Comparison of ENCODE assay signal across 9 mouse cellular contexts in genomic region chr17:67133026-67133425, GRCm38 (mm10).
DNase-seq lines count a peak whose midpoint lies in the region; ATAC-seq and TF ChIP-seq lines count a peak whose summit lies in the region.
"Had no signal": no experiment of that assay in that cellular context is flagged by ENCODE, and none has a peak within 500 bp of the region (broad histone marks: within the 10 kb centered on the region; RNA-seq: fewer than 3 reads in every experiment).

No protein-coding gene starts in this region.

- H3K9me3 ChIP-seq in heart, embryonic 11.5 days (replicated peaks; ENCODE audit: control insufficient read depth, low read length) = no peaks in the 10 kb centered on the region
- H3K9me3 ChIP-seq in midbrain, embryonic 14.5 days (ENCODE audit: control insufficient read depth, low read length) = no peaks in the 10 kb centered on the region
- H3K9me3 ChIP-seq in midbrain, embryonic 15.5 days = no peaks in the 10 kb centered on the region

- TF ChIP-seq CTCF in kidney, adult 2 months (conservative IDR thresholded peaks at IDR 0.05; ENCODE audit: insufficient read depth, insufficient read length, low read depth, low read length) = no peak

- TF ChIP-seq POLR2A in kidney, adult 2 months (IDR thresholded peaks at IDR 0.05; ENCODE audit: low read depth, low read length) = no peak

- WGBS in heart, embryonic 11.5 days (ENCODE audit: insufficient replicate concordance) = 82% methylated on average over 4 of the region's 4 CpGs
- WGBS in kidney, adult 2 months = 94% methylated on average over 4 of the region's 4 CpGs
- 96% methylated on average over 4 of the region's 4 CpGs for WGBS in midbrain, embryonic 14.5 days
- 98% methylated on average over 4 of the region's 4 CpGs for WGBS in midbrain, embryonic 15.5 days

- no peak for ATAC-seq in heart, embryonic 11.5 days (replicated peaks; ENCODE audit: insufficient number of reproducible peaks, low FRiP score, low TSS enrichment)
- no peak for ATAC-seq in midbrain, embryonic 14.5 days (ENCODE audit: low FRiP score, low TSS enrichment)
- no peak for ATAC-seq in midbrain, embryonic 15.5 days (replicated peaks)
- no peak for ATAC-seq in inflammation-experienced regulatory T-cells, adult 6 months

- DNase-seq in heart, adult 9 months (ENCODE audit: low spot score in 2 of 2) = no peak
- DNase-seq in kidney, adult 2 months = no peak
- no peak for DNase-seq in kidney, adult 9 months
- DNase-seq in midbrain, embryonic 14.5 days = no peak
- DNase-seq in frontal cortex, adult 2 months (ENCODE audit: extremely low spot score in 1 of 2, low spot score in 1 of 2) = no peak

- H3K27ac ChIP-seq in heart, embryonic 11.5 days (ENCODE audit: low read depth, low read length) = peak overlapping the region; percentile 82; the same call in 1 of the 2 replicates
- peak overlapping the region; percentile 52; the same call in 1 of the 2 replicates for H3K27ac ChIP-seq in kidney, adult 2 months (ENCODE audit: insufficient read depth, low read depth, low read length)
- H3K27ac ChIP-seq in midbrain, embryonic 14.5 days (replicated peaks; ENCODE audit: low read depth, low read length) = peak overlapping the region; percentile 43; the same call in 1 of the 2 replicates
- H3K27ac ChIP-seq in midbrain, embryonic 15.5 days = no peak overlapping the region

- no peak overlapping the region; the same call in none of the 2 replicates for H3K4me2 ChIP-seq in heart, embryonic 11.5 days
- H3K4me2 ChIP-seq in midbrain, embryonic 14.5 days (ENCODE audit: low read length) = no peak overlapping the region
- H3K4me2 ChIP-seq in midbrain, embryonic 15.5 days = no peak overlapping the region

- no peaks in the 10 kb centered on the region for H3K27me3 ChIP-seq in heart, embryonic 11.5 days (ENCODE audit: control insufficient read depth, insufficient read depth, low read length)
- H3K27me3 ChIP-seq in kidney, adult 2 months (replicated peaks; ENCODE audit: control insufficient read depth, insufficient read depth, low read length) = no peaks in the 10 kb centered on the region
- H3K27me3 ChIP-seq in midbrain, embryonic 14.5 days (ENCODE audit: control insufficient read depth, insufficient read depth, low read length) = no peaks in the 10 kb centered on the region
- H3K27me3 ChIP-seq in midbrain, embryonic 15.5 days (replicated peaks) = no peaks in the 10 kb centered on the region

- H3K9ac ChIP-seq in heart, embryonic 11.5 days (ENCODE audit: low read depth, low read length) = no peak overlapping the region
- no peak overlapping the region for H3K9ac ChIP-seq in midbrain, embryonic 14.5 days (replicated peaks; ENCODE audit: low read length)
- no peak overlapping the region for H3K9ac ChIP-seq in midbrain, embryonic 15.5 days

- no peaks in the 10 kb centered on the region for H3K36me3 ChIP-seq in heart, embryonic 11.5 days (ENCODE audit: control insufficient read depth, insufficient read depth, low read length)
- H3K36me3 ChIP-seq in kidney, adult 2 months (ENCODE audit: control insufficient read depth, insufficient read depth, low read length) = no peaks in the 10 kb centered on the region
- H3K36me3 ChIP-seq in midbrain, embryonic 14.5 days (ENCODE audit: control insufficient read depth, insufficient read depth, low read length) = no peaks in the 10 kb centered on the region
- H3K36me3 ChIP-seq in midbrain, embryonic 15.5 days (replicated peaks) = no peaks in the 10 kb centered on the region
- H3K36me3 ChIP-seq: G1E had no signal

- H3K4me3 ChIP-seq in heart, embryonic 11.5 days (ENCODE audit: low read depth, low read length) = no peak overlapping the region
- H3K4me3 ChIP-seq in kidney, adult 2 months (ENCODE audit: insufficient read depth, low read depth, low read length) = no peak overlapping the region
- H3K4me3 ChIP-seq in midbrain, embryonic 14.5 days (replicated peaks; ENCODE audit: low read depth, low read length) = no peak overlapping the region
- H3K4me3 ChIP-seq in midbrain, embryonic 15.5 days = no peak overlapping the region

- peaks cover 28% of the 10 kb centered on the region for H3K4me1 ChIP-seq in heart, embryonic 11.5 days (ENCODE audit: control insufficient read depth, insufficient read depth, low read length)
- peaks cover 12% of the 10 kb centered on the region for H3K4me1 ChIP-seq in kidney, adult 2 months (ENCODE audit: control insufficient read depth, insufficient read depth, low read length)
- H3K4me1 ChIP-seq in midbrain, embryonic 14.5 days (ENCODE audit: control insufficient read depth, insufficient read depth, low read length) = peaks cover 4% of the 10 kb centered on the region; the same call in 1 of the 2 replicates
- peaks cover 8% of the 10 kb centered on the region; the same call in 1 of the 2 replicates for H3K4me1 ChIP-seq in midbrain, embryonic 15.5 days
